Mouse (Mus musculus) myocyte (in vitro differentiated cells): Measurements from ENCODE around the gene Dab2.

Experiments
- CEBPB ChIP-seq: IDR thresholded peaks from 2 replicates; pipeline ENCODE4 v1.6.1; 2011; ENCODE audit warnings: mild to moderate bottlenecking, moderate library complexity; ENCODE audit not compliant: poor library complexity, insufficient read depth, severe bottlenecking
- MAX ChIP-seq: IDR thresholded peaks from one replicate; pipeline ENCODE4 v1.6.1; 2011; ENCODE audit warnings: low read depth, mild to moderate bottlenecking, control low read depth
- MYOG ChIP-seq, 3 experiments: IDR thresholded peaks; one replicate each; pipeline ENCODE4 v1.6.1; 2011; ENCODE audit warnings: control low read depth in 2 of 3, low read depth in 2 of 3, mild to moderate bottlenecking in 2 of 3; ENCODE audit not compliant: insufficient read length in 2 of 3, control insufficient read depth in 1 of 3, insufficient read depth in 1 of 3
- POLR2A ChIP-seq: IDR thresholded peaks from one replicate; pipeline ENCODE4 v1.6.1; 2011; ENCODE audit warnings: low read depth, mild to moderate bottlenecking, control low read depth, moderate library complexity; ENCODE audit not compliant: insufficient read length
- POLR2AphosphoS2 ChIP-seq: IDR thresholded peaks from one replicate; pipeline ENCODE4 v1.6.1; 2011; ENCODE audit warnings: low read depth, control low read depth; ENCODE audit not compliant: insufficient read length
- TCF12 ChIP-seq: IDR thresholded peaks from one replicate; pipeline ENCODE4 v1.6.1; 2011; ENCODE audit warnings: mild to moderate bottlenecking, control low read depth; ENCODE audit not compliant: poor library complexity, insufficient read depth, severe bottlenecking

- TF ChIP-seq POLR2A (no peak), POLR2AphosphoS2 (no peak), MAX (no peak), CEBPB (no peak), TCF12 (no peak), MYOG (IDR thresholded peaks at IDR 0.05; ENCODE audit: control insufficient read depth in 1 of 3, insufficient read depth in 1 of 3, insufficient read length in 2 of 3, low read depth in 2 of 3) (no peak)
These were observed 19.6 kb upstream of the Dab2 start for GRCm38 (mm10) chr15:6280021-6280451.
